Mouse (Mus musculus) thymus, postnatal 25 days (tissue): ENCODE results near the gene Fcrls.

Experiments used
- DNase-seq: peaks from one replicate; pipeline ENCODE4 v3.0.0; 2022

The Fcrls gene

DNA sequence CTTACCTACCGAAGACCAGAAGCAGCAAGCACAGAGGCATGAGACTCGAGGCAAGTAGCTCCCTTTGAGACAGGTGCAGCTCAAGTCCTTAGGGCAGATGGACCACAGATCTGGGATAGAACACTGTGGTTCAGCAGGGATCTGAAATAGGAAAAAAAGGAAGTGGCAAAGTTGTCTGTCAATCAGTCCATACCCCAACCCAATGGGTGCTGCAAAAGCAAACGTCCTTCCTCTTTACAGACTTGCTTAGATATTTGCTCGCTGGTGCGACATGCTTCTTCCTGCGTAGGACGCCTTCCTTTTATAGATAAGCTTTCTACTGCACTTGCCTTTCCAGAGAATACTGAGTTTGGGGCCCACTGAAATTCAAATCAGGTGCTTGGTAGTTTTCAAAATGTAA is at the start of gene Fcrls:
Gene Fcrls (minus strand): TSS at position 303 of the 400 bp plus-strand sequence.
- DNase-seq = no peak

DNA sequence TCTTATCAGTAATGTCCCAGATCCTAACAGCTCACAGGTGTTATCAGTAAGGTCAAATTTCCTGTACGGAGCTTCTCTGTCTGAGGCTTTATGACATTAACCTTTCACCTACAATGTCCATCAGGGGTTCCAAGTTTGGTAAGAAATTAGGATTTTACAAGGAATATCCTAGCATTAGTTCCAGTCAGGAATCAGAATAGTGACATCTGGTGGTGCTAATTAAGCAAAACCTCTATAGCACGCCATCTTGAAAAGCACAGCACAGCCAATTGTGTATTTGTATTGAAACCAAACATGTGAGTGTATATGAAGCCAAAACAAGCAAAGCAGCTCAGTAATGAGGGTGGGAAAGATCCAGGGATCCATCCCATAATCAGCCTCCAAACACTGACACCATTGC is 46.4 kb upstream of the Fcrls start:
- DNase-seq = no peak

DNA sequence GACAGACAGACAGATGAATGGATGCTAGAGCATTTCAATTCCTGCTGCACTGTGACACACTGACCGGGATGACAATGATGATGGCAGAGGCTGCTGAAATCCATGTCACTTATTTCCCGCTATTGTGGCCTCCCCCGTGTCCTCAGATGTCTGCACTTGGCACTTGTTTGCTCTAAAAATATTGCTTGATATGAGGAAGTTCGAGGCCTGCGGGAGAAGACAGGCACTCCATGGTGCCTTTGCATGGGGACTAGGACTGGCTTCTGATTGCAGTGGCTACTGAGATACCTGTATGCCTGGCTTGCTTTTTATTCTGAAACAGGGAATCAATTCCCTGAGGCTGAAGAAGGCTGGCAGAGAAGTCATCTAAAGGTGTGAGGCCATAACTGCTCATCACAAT is 36.4 kb upstream of the Fcrls start:
- DNase-seq = no peak

DNA sequence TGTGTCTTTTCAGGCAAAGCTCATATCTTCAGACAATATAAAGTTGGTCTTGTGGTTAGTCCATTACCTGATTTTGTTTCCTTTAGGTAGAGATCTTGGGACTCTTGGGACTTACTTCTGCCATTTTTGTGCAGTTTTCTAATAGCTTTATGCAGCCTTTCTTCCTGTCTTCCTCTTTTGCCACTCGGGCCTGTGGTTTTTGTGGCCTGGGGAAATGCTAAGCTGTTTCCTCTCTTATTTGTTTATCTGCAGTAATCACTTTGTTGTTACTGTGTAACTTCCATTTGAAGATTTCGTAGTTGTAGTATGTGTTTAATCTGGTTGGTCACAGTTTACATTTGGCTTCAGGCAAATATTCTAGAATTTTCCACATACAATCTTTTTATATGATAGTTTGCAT is 10.8 kb upstream of the Fcrls start:
- DNase-seq = no peak

DNA sequence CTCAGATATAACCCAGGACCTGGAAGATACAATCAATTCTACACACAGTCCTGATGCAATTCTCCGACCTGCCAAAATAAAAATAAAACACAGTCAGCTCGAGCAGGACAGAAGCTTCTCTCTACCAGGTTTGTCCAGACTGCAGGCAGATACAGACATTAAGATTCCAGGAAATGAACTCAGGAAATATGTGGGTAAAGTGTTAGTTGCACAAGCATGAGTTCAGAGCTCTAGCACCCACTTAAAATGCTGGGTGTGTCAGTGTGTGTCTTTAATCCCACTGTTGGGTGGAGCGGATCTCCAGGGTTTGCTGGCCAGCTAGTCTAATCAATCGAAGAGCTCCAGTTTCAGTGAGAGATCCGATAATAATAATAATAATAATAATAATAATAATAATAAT is 3.0 kb upstream of the Fcrls start:
- DNase-seq = no peak

DNA sequence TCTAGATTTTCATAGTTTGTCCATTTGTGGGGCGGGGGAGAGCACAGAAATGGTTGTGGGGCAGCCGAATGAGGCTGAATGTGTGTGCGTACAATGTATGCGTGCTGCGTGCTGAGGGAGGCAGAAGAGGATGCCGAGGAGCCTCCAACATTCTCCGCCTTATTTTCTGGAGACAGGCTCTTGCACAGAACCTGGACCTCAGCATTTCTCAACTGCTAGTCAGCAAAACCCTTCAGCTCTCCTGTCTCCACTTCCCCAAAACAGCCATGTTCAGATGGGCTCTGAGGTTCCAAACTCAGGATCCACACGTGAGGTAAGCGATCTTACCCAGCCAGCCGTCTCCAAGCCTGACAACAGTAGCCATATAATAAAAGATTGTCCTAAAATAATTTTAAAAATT is 8.3 kb downstream of the Fcrls start:
- no peak for DNase-seq

DNA sequence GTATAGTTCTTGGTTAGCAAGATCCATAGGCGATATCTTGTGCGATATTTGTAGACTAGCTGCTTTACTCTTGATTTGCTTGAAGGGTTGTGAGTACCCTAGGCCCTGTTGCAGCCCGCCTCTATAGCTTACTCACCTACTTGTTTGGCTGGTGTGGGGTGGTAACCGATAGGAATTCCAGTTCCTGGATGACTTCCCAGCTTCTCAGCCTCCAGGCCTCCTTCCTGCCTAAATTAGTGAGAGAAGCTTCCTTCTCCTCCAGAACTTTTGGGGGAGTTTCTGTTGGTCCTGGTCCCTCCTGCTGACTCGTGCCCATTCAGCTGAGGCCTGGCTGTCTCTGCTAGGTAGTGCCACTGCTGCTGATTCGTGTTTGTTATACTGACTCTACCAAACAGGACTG is 14.0 kb downstream of the Fcrls start:
- DNase-seq = no peak

DNA sequence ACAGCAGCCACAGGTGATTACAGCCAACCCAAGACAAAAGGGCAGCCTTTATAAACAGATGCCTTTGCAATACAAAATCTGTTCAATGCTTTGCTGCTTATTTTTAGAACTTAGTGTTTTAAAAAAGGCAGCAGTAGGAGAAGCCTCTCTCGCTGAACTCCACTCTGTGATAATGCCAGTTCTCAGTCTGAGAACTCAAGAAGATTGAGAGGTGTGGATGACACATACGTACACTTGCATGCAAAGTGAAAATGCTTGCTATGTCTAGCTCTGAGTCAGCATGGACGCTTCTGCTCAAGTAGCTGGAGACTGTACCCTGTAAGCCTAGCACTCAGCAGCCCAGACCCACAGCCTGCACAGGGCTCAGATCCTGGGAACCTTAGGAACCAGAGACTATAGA is 16.2 kb downstream of the Fcrls start:
- no peak for DNase-seq

DNA sequence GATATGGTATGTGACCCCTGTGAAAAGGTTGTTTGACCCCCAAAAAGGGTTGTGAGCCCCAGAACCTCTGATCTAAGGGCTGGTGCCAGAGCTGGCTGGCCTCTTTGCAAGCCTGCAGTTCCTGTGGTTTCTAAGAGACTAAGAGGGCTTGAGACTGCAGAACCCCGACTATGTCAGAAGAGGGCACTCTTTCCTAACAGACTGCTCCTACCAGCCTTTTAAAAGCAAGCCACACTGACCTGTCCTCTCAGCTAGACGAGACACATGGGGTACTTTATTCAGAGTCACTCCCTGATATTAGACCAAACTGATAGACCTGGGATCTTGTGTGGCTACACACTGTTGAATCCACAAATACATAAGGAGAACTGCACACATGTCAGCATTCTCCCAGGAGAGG is 19.9 kb downstream of the Fcrls start:
- peak; percentile 9 for DNase-seq

DNA sequence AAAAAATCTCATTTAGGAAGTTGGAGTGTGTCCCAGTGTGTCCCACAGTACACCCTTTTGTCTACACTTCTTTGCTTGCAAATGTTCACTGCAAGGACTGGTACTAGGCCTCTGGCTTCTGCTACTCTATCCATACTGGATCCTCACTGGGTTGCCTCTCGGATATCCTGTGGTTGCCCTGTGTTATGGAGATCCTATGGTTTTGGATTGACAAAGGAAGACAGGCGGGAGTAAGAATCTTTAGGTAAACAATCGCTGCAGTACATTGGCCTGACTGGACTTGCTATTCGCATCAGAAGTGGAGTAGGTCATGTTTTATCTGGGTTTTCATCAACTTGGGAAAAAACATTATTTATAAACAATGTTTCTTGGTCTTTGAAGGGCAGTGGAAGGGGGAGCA is 22.6 kb downstream of the Fcrls start:
- DNase-seq = no peak

DNA sequence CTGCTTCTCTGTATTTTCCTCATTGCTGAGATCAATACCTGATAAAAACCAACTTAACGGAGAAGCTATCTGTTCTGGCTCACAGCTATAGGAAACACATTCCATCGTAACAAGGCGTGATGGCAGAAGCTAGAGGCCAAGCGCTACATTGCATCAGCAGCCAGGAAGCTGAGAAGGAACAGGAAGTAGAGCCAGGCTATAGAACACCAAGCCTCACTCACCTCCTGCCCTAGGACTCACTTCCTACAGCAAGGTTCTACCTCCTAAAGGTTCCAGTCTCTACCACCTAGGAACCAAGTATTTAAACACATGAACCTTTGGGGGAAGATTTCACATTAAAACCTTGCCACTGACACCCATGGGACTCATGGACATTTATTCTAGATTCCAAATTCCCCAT is 39.9 kb downstream of the Fcrls start:
- DNase-seq = no peak

DNA sequence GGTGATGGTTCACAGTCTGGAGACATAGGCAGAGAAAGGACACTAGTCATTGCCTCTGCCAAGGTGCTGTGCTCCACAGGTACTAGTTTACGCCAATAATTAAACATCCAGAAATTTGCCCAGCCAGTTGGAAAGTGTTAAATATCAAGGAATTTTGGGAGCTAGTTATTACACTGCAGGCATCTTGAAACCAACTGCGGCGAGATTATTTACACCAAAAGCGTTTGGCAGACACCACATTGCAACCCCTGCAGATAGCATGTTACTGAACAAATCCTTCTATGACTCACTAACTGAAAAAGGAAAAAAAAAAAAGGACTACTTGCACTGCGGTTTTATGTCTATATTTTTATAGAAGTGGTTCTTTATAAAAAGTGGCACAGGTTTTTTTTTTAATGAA is 41.2 kb downstream of the Fcrls start:
- no peak for DNase-seq

DNA sequence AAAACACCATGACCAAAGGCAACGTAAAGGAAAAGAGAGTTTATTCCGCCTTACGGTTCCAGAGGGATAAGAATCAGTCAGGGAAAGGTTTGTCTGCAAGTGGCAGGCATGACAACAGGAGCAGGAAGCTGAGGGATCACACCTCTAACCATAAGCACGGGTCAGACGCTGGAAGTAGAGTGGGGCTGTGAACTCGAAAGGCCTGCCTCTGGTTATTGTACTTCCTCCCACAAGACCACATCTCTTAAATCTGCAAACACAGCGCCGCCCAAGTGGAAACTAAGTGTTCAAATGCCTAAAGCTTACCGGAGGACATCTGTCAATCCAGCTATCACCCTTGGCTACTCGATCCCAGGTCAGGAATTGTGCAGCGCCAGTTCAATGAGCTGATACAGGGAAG is 48.4 kb downstream of the Fcrls start:
- DNase-seq = no peak

DNA sequence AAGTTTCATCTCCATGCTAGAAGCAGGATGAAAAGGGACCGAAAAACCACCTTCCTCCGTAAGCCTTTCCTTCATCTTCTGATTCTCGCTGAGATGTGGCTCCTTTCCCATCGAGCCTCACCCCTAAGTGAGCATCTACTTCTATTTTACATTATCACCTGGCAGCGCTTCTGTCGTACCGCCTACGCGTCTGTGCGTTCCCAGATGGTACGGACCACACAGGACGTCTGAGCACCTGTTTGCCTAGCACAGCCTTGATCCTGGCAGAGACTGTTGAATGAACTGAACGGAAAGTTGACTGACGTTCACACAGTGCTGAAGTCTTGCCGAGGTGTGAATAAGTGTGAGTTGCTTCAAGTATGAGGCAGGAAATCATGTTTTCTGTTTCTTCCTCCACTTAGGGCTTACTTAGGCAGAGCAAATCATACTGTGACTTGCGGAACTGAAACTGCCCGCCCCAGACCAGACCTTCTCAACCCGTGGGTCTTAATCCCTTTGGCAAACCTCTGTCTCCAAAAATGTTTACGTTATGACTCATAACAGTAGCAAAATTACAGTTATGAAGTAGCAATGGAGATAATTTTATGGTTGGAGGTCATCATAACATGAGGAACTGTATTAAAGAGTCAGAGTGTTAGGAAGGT is 49.2 kb downstream of the Fcrls start:
- no peak for DNase-seq

DNA sequence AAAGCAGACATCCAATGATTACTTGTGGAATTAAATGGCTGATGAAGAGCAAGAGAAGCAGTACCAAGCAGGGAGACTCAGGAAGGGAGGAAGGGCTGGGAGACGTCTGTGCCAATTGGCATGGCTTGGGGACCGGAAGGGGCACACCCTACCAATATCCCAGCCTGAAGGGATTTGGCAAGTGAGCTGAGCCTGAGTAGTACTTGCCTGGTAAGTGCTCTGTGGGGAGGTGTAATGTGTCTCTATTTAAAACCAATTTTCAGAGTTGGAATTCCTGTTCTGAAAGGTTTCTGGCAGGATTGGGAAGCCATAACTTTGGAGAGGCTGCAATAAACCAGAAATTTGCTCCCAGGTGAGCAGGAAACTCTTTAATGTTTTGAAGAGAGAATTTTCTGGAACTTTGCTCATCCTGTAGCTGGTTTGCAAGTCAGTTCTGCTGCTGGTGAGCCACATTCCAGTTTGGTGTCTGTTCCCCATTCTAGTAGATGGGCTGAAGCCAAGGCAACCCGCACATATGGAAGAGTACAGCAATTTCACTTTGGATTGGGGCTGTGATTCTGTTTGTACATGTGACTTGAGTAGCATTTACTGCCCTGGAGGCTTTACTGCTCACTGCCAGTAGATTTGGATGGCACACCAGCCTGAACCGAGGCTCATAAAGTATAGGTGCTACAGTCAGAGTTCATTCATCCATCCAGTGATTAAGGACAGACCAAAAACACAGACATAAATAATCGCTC is 57.0 kb downstream of the Fcrls start:
- DNase-seq = no peak
